Mouse (Mus musculus) bone marrow macrophage, adult 2 months (primary cell): ENCODE data around the gene Cenph. TPM values are rescaled to one million over a fixed set of nuclear protein-coding genes. Genes with fewer than 3 reads are reported as not detected.
"Not testable (repeated sequence)": the region's sequence is repeated elsewhere in the genome, so short reads cannot be mapped to it uniquely, and the experiment has no call there.

ENCODE experiments used
- H3K27ac ChIP-seq: 2 replicates; pipeline ENCODE4 v1.5.1; 2012; ENCODE audit warnings: low read depth, low read length; ENCODE audit not compliant: insufficient read depth
- H3K4me1 ChIP-seq: 2 replicates; pipeline ENCODE4 v1.6.1; 2012; ENCODE audit warnings: low read length; ENCODE audit not compliant: control insufficient read depth, insufficient read depth
- H3K4me3 ChIP-seq: 2 replicates; pipeline ENCODE4 v1.5.1; 2012; ENCODE audit warnings: mild to moderate bottlenecking, low read length, moderate library complexity; ENCODE audit not compliant: insufficient read depth
- CTCF ChIP-seq: IDR thresholded peaks from 2 replicates; pipeline ENCODE4 v1.5.1; 2012; ENCODE audit warnings: low read depth, mild to moderate bottlenecking, low read length, moderate library complexity
- POLR2A ChIP-seq: IDR thresholded peaks from 2 replicates; pipeline ENCODE4 v1.6.1; 2012; ENCODE audit warnings: mild to moderate bottlenecking, low read depth, low read length, borderline replicate concordance
- polyA plus RNA-seq: library from polyadenylated mRNA; stranded (reverse); fragments of >200 nt; gene quantifications from 2 replicates; pipeline ENCODE4 v1.2.4, GENCODE M21; 2012; ENCODE audit not compliant: missing spikeins, insufficient read depth, insufficient read length

The Cenph gene
- 13.5 and 14.2 TPM in 2 replicates for polyA plus RNA-seq

GRCm38 (mm10) chr13:100775252-100776055 is at the start of gene Cenph:
TSS of gene Cenph (minus strand) at chr13:100775899.
- Histone ChIP-seq H3K4me1 (0 out of 2 replicates have a peak, but pooled peaks cover 3% of the 10 kb centered on the region), H3K27ac (no peak within 1 kb of the TSS), H3K4me3 (peak within 1 kb of the TSS; percentile 97)
- TF ChIP-seq POLR2A: 0 out of 2 replicates have a peak, but pooled peaks have one; percentile 19
- no peak for TF ChIP-seq CTCF

GRCm38 (mm10) chr13:100824916-100825315 is 49.2 kb upstream of the Cenph start:
- Histone ChIP-seq H3K4me3 (no peak overlapping the region), H3K4me1 (peaks cover 19% of the 10 kb centered on the region), H3K27ac (no peak overlapping the region)
- TF ChIP-seq CTCF (no peak), POLR2A (no peak)

GRCm38 (mm10) chr13:100824306-100824705 is 48.6 kb upstream of the Cenph start:
- TF ChIP-seq POLR2A (no peak), CTCF (no peak)
- Histone ChIP-seq H3K27ac (peak overlapping the region; percentile 18), H3K4me3 (no peak overlapping the region), H3K4me1 (peaks cover 19% of the 10 kb centered on the region)

- Histone ChIP-seq H3K27ac (peak overlapping the region; percentile 18), H3K4me3 (no peak overlapping the region), H3K4me1 (peaks cover 17% of the 10 kb centered on the region)
- no peak for TF ChIP-seq POLR2A
These were observed 48.2 kb upstream of the Cenph start for GRCm38 (mm10) chr13:100823863-100824262.

GRCm38 (mm10) chr13:100814451-100814850 is 38.8 kb upstream of the Cenph start:
- Histone ChIP-seq H3K27ac (no peak overlapping the region), H3K4me1 (no peaks in the 10 kb centered on the region), H3K4me3 (no peak overlapping the region)
- no peak for TF ChIP-seq CTCF

- Histone ChIP-seq H3K4me1 (no peaks in the 10 kb centered on the region), H3K4me3 (no peak overlapping the region), H3K27ac (no peak overlapping the region)
- TF ChIP-seq CTCF (no peak), POLR2A (no peak)
These were observed 30.1 kb upstream of the Cenph start for GRCm38 (mm10) chr13:100805776-100806175.

GRCm38 (mm10) chr13:100797171-100797570 is 21.5 kb upstream of the Cenph start:
- H3K27ac ChIP-seq: no peak overlapping the region
- TF ChIP-seq CTCF (no peak), POLR2A (no peak)
- H3K4me3 ChIP-seq: no peak overlapping the region
- H3K4me1 ChIP-seq: no peaks in the 10 kb centered on the region

GRCm38 (mm10) chr13:100789083-100789482 is 13.4 kb upstream of the Cenph start:
- Histone ChIP-seq H3K4me1 (peaks cover 2% of the 10 kb centered on the region), H3K27ac (no peak overlapping the region), H3K4me3 (no peak overlapping the region)
- TF ChIP-seq POLR2A (no peak), CTCF (no peak)

GRCm38 (mm10) chr13:100788057-100788456 is 12.4 kb upstream of the Cenph start:
- H3K4me1 ChIP-seq, H3K4me3 ChIP-seq, H3K27ac ChIP-seq: not testable (repeated sequence)

- no peak overlapping the region for H3K27ac ChIP-seq
- H3K4me1 ChIP-seq: peaks cover 5% of the 10 kb centered on the region
- H3K4me3 ChIP-seq: no peak overlapping the region
- TF ChIP-seq CTCF: no peak
- TF ChIP-seq POLR2A: no peak
These were observed 11.8 kb upstream of the Cenph start for GRCm38 (mm10) chr13:100787316-100788010.
